Mouse (Mus musculus): Measurements from ENCODE around the gene Rgs6. TPM values are rescaled to one million over a fixed set of nuclear protein-coding genes. Genes with fewer than 3 reads are reported as not detected.

Gene Rgs6
- polyA plus RNA-seq, 1 experiment from 2014 or later, result 1.4 TPM

- no peak overlapping the region for H3K9ac ChIP-seq (replicated peaks; ENCODE audit: low read depth, low read length)
- no peaks in the 10 kb centered on the region for H3K27me3 ChIP-seq (ENCODE audit: control insufficient read depth, insufficient read depth, low read length)
- WGBS, result 74% methylated on average over 4 of the region's 4 CpGs
- H3K4me1 ChIP-seq (ENCODE audit: control insufficient read depth, insufficient read depth, low read length), result no peaks in the 10 kb centered on the region
- no peak overlapping the region for H3K4me2 ChIP-seq (replicated peaks; ENCODE audit: low read depth, low read length)
- H3K27ac ChIP-seq (ENCODE audit: low read length), result no peak overlapping the region
- H3K36me3 ChIP-seq (ENCODE audit: control insufficient read depth, insufficient read depth, low read length), result no peaks in the 10 kb centered on the region
- ATAC-seq (ENCODE audit: insufficient number of reproducible peaks, insufficient read depth, low FRiP score, low read depth), result no peak
- no peak overlapping the region for H3K4me3 ChIP-seq (ENCODE audit: low read depth, low read length)
- H3K9me3 ChIP-seq (ENCODE audit: control insufficient read depth, low read depth, low read length), result no peaks in the 10 kb centered on the region
These were observed 572.6 kb downstream of the Rgs6 start for GRCm38 (mm10) chr12:83160700-83161099.

GRCm38 (mm10) chr12:83163721-83164120 is 575.6 kb downstream of the Rgs6 start:
- Histone ChIP-seq H3K4me2 (replicated peaks; ENCODE audit: low read depth, low read length) (no peak overlapping the region), H3K9ac (replicated peaks; ENCODE audit: low read depth, low read length) (no peak overlapping the region), H3K27me3 (ENCODE audit: control insufficient read depth, insufficient read depth, low read length) (no peaks in the 10 kb centered on the region), H3K36me3 (ENCODE audit: control insufficient read depth, insufficient read depth, low read length) (no peaks in the 10 kb centered on the region), H3K4me1 (ENCODE audit: control insufficient read depth, insufficient read depth, low read length) (no peaks in the 10 kb centered on the region), H3K4me3 (ENCODE audit: low read depth, low read length) (no peak overlapping the region), H3K27ac (ENCODE audit: low read length) (no peak overlapping the region), H3K9me3 (ENCODE audit: control insufficient read depth, low read depth, low read length) (no peaks in the 10 kb centered on the region)
- ATAC-seq (ENCODE audit: insufficient number of reproducible peaks, insufficient read depth, low FRiP score, low read depth), result no peak
- WGBS, result 51% methylated on average over 5 of the region's 5 CpGs

GRCm38 (mm10) chr12:83165058-83165457 is 577.0 kb downstream of the Rgs6 start:
- Histone ChIP-seq H3K27ac (ENCODE audit: low read length) (no peak overlapping the region), H3K27me3 (ENCODE audit: control insufficient read depth, insufficient read depth, low read length) (no peaks in the 10 kb centered on the region), H3K9me3 (ENCODE audit: control insufficient read depth, low read depth, low read length) (no peaks in the 10 kb centered on the region), H3K9ac (replicated peaks; ENCODE audit: low read depth, low read length) (no peak overlapping the region), H3K4me3 (ENCODE audit: low read depth, low read length) (no peak overlapping the region), H3K4me1 (ENCODE audit: control insufficient read depth, insufficient read depth, low read length) (no peaks in the 10 kb centered on the region), H3K36me3 (ENCODE audit: control insufficient read depth, insufficient read depth, low read length) (no peaks in the 10 kb centered on the region), H3K4me2 (replicated peaks; ENCODE audit: low read depth, low read length) (no peak overlapping the region)
- ATAC-seq (ENCODE audit: insufficient number of reproducible peaks, insufficient read depth, low FRiP score, low read depth), result no peak
- 61% methylated on average over 1 of the region's 1 CpGs for WGBS

- Histone ChIP-seq H3K9ac (replicated peaks; ENCODE audit: low read depth, low read length) (no peak overlapping the region), H3K36me3 (ENCODE audit: control insufficient read depth, insufficient read depth, low read length) (no peaks in the 10 kb centered on the region), H3K27ac (ENCODE audit: low read length) (no peak overlapping the region), H3K27me3 (ENCODE audit: control insufficient read depth, insufficient read depth, low read length) (no peaks in the 10 kb centered on the region), H3K9me3 (ENCODE audit: control insufficient read depth, low read depth, low read length) (no peaks in the 10 kb centered on the region), H3K4me3 (ENCODE audit: low read depth, low read length) (no peak overlapping the region), H3K4me1 (ENCODE audit: control insufficient read depth, insufficient read depth, low read length) (no peaks in the 10 kb centered on the region), H3K4me2 (replicated peaks; ENCODE audit: low read depth, low read length) (no peak overlapping the region)
- no peak for ATAC-seq (ENCODE audit: insufficient number of reproducible peaks, insufficient read depth, low FRiP score, low read depth)
- WGBS, result 75% methylated on average over 6 of the region's 6 CpGs
These were observed 580.2 kb downstream of the Rgs6 start for GRCm38 (mm10) chr12:83168310-83168709.

- H3K4me3 ChIP-seq (ENCODE audit: low read depth, low read length), result no peak overlapping the region
- no peaks in the 10 kb centered on the region for H3K4me1 ChIP-seq (ENCODE audit: control insufficient read depth, insufficient read depth, low read length)
- no peak overlapping the region for H3K9ac ChIP-seq (replicated peaks; ENCODE audit: low read depth, low read length)
- H3K27me3 ChIP-seq (ENCODE audit: control insufficient read depth, insufficient read depth, low read length), result no peaks in the 10 kb centered on the region
- no peak overlapping the region for H3K27ac ChIP-seq (ENCODE audit: low read length)
- H3K36me3 ChIP-seq (ENCODE audit: control insufficient read depth, insufficient read depth, low read length), result no peaks in the 10 kb centered on the region
- 26% methylated on average over 12 of the region's 12 CpGs for WGBS
- no peaks in the 10 kb centered on the region for H3K9me3 ChIP-seq (ENCODE audit: control insufficient read depth, low read depth, low read length)
- no peak overlapping the region for H3K4me2 ChIP-seq (replicated peaks; ENCODE audit: low read depth, low read length)
- no peak for ATAC-seq (ENCODE audit: insufficient number of reproducible peaks, insufficient read depth, low FRiP score, low read depth)
These were observed 581.6 kb downstream of the Rgs6 start for GRCm38 (mm10) chr12:83169495-83170209.

GRCm38 (mm10) chr12:83178770-83179169 is 590.7 kb downstream of the Rgs6 start:
- 57% methylated on average over 2 of the region's 2 CpGs for WGBS
- H3K27ac ChIP-seq (ENCODE audit: low read length), result no peak overlapping the region

GRCm38 (mm10) chr12:83179860-83180259 is 591.8 kb downstream of the Rgs6 start:
- Histone ChIP-seq H3K9me3 (ENCODE audit: control insufficient read depth, low read depth, low read length) (no peaks in the 10 kb centered on the region), H3K36me3 (ENCODE audit: control insufficient read depth, insufficient read depth, low read length) (no peaks in the 10 kb centered on the region), H3K4me2 (replicated peaks; ENCODE audit: low read depth, low read length) (no peak overlapping the region), H3K9ac (replicated peaks; ENCODE audit: low read depth, low read length) (no peak overlapping the region), H3K4me3 (ENCODE audit: low read depth, low read length) (no peak overlapping the region), H3K27ac (ENCODE audit: low read length) (no peak overlapping the region), H3K4me1 (ENCODE audit: control insufficient read depth, insufficient read depth, low read length) (no peaks in the 10 kb centered on the region), H3K27me3 (ENCODE audit: control insufficient read depth, insufficient read depth, low read length) (no peaks in the 10 kb centered on the region)
- 73% methylated on average over 1 of the region's 1 CpGs for WGBS
- ATAC-seq (ENCODE audit: insufficient number of reproducible peaks, insufficient read depth, low FRiP score, low read depth), result no peak

More at GRCm38 (mm10) chr12:83178770-83179169, 590.7 kb downstream of the Rgs6 start:
- Histone ChIP-seq H3K4me1 (ENCODE audit: control insufficient read depth, insufficient read depth, low read length) (no peaks in the 10 kb centered on the region), H3K4me2 (replicated peaks; ENCODE audit: low read depth, low read length) (no peak overlapping the region), H3K36me3 (ENCODE audit: control insufficient read depth, insufficient read depth, low read length) (no peaks in the 10 kb centered on the region), H3K4me3 (ENCODE audit: low read depth, low read length) (no peak overlapping the region), H3K9me3 (ENCODE audit: control insufficient read depth, low read depth, low read length) (no peaks in the 10 kb centered on the region), H3K27me3 (ENCODE audit: control insufficient read depth, insufficient read depth, low read length) (no peaks in the 10 kb centered on the region), H3K9ac (replicated peaks; ENCODE audit: low read depth, low read length) (no peak overlapping the region)
- no peak for ATAC-seq (ENCODE audit: insufficient number of reproducible peaks, insufficient read depth, low FRiP score, low read depth)

GRCm38 (mm10) chr12:83180561-83180960 is 592.5 kb downstream of the Rgs6 start:
- H3K36me3 ChIP-seq (ENCODE audit: control insufficient read depth, insufficient read depth, low read length), result no peaks in the 10 kb centered on the region

GRCm38 (mm10) chr12:83201674-83202073 is 613.6 kb downstream of the Rgs6 start:
- Histone ChIP-seq H3K9me3 (ENCODE audit: control insufficient read depth, low read depth, low read length) (no peaks in the 10 kb centered on the region), H3K27me3 (ENCODE audit: control insufficient read depth, insufficient read depth, low read length) (no peaks in the 10 kb centered on the region), H3K4me1 (ENCODE audit: control insufficient read depth, insufficient read depth, low read length) (0 out of 2 replicates have a peak, but pooled peaks cover 4% of the 10 kb centered on the region), H3K9ac (replicated peaks; ENCODE audit: low read depth, low read length) (no peak overlapping the region), H3K4me3 (ENCODE audit: low read depth, low read length) (no peak overlapping the region), H3K27ac (ENCODE audit: low read length) (no peak overlapping the region), H3K36me3 (ENCODE audit: control insufficient read depth, insufficient read depth, low read length) (no peaks in the 10 kb centered on the region), H3K4me2 (replicated peaks; ENCODE audit: low read depth, low read length) (no peak overlapping the region)
- no peak for ATAC-seq (ENCODE audit: insufficient number of reproducible peaks, insufficient read depth, low FRiP score, low read depth)
- 23% methylated on average over 3 of the region's 3 CpGs for WGBS

More at GRCm38 (mm10) chr12:83180561-83180960, 592.5 kb downstream of the Rgs6 start:
- Histone ChIP-seq H3K4me3 (ENCODE audit: low read depth, low read length) (no peak overlapping the region), H3K4me2 (replicated peaks; ENCODE audit: low read depth, low read length) (no peak overlapping the region), H3K4me1 (ENCODE audit: control insufficient read depth, insufficient read depth, low read length) (no peaks in the 10 kb centered on the region), H3K9ac (replicated peaks; ENCODE audit: low read depth, low read length) (no peak overlapping the region), H3K27me3 (ENCODE audit: control insufficient read depth, insufficient read depth, low read length) (no peaks in the 10 kb centered on the region), H3K27ac (ENCODE audit: low read length) (no peak overlapping the region), H3K9me3 (ENCODE audit: control insufficient read depth, low read depth, low read length) (no peaks in the 10 kb centered on the region)
- WGBS, result 75% methylated on average over 6 of the region's 6 CpGs
- ATAC-seq (ENCODE audit: insufficient number of reproducible peaks, insufficient read depth, low FRiP score, low read depth), result no peak
